Mouse (Mus musculus): ENCODE measurements around the gene Shisa7.

- TF ChIP-seq POLR2A (IDR thresholded peaks at IDR 0.05; ENCODE audit: low read depth, low read length) = no peak
- no peak for TF ChIP-seq CTCF (IDR thresholded peaks at IDR 0.05; ENCODE audit: extremely low read depth, insufficient read depth, insufficient read length, insufficient replicate concordance)
Measured at GRCm38 (mm10) chr7:4821690-4822089, 22.8 kb downstream of the Shisa7 start.
